Mouse (Mus musculus) frontal cortex, postnatal 10 days (tissue): ENCODE data around the gene Golga2.
"Not testable (repeated sequence)": the region's sequence is repeated elsewhere in the genome, so short reads cannot be mapped to it uniquely, and the experiment has no call there.

Experiments
- DNase-seq, 2 experiments: peaks; one replicate each; pipeline ENCODE4 v3.0.0; 2022; ENCODE audit warnings: low spot score in 2 of 2, mixed read lengths in 1 of 2

The Golga2 gene

GRCm38 (mm10) chr2:32288371-32288931 lies 1.3 kb downstream of the Golga2 start:
- DNase-seq: no peak

- DNase-seq: no peak
Measured at GRCm38 (mm10) chr2:32289578-32289977, 2.4 kb downstream of the Golga2 start.

- no peak for DNase-seq
Measured at GRCm38 (mm10) chr2:32294348-32294747, 7.2 kb downstream of the Golga2 start.

GRCm38 (mm10) chr2:32295285-32295684 lies 8.1 kb downstream of the Golga2 start:
- no peak for DNase-seq

GRCm38 (mm10) chr2:32295842-32296241 lies 8.7 kb downstream of the Golga2 start:
- not testable (repeated sequence) for DNase-seq

- DNase-seq: no peak
Measured at GRCm38 (mm10) chr2:32299469-32299868, 12.3 kb downstream of the Golga2 start.

- DNase-seq: peak in 1 of 2 experiments; percentile 8
Measured at GRCm38 (mm10) chr2:32302952-32303351, 15.8 kb downstream of the Golga2 start.

- DNase-seq: peak in 1 of 2 experiments; percentile 33
Measured at GRCm38 (mm10) chr2:32304145-32304832, 17.1 kb downstream of the Golga2 start.

- no peak for DNase-seq
Measured at GRCm38 (mm10) chr2:32305668-32306067, 18.5 kb downstream of the Golga2 start.

GRCm38 (mm10) chr2:32306176-32306575 lies 19.0 kb downstream of the Golga2 start:
- DNase-seq: no peak

GRCm38 (mm10) chr2:32307247-32307798 lies 20.1 kb downstream of the Golga2 start:
- no peak for DNase-seq

GRCm38 (mm10) chr2:32307941-32308760 lies 21.0 kb downstream of the Golga2 start:
- no peak for DNase-seq

- DNase-seq: no peak
Measured at GRCm38 (mm10) chr2:32308870-32309568, 21.8 kb downstream of the Golga2 start.

GRCm38 (mm10) chr2:32310096-32310845 lies 23.1 kb downstream of the Golga2 start:
- no peak for DNase-seq

GRCm38 (mm10) chr2:32311443-32312317 lies 24.5 kb downstream of the Golga2 start:
- no peak for DNase-seq

- DNase-seq: peak in 1 of 2 experiments; percentile 75
Measured at GRCm38 (mm10) chr2:32312318-32312964, 25.3 kb downstream of the Golga2 start.

- no peak for DNase-seq
Measured at GRCm38 (mm10) chr2:32314831-32315230, 27.6 kb downstream of the Golga2 start.

GRCm38 (mm10) chr2:32315751-32316150 lies 28.6 kb downstream of the Golga2 start:
- DNase-seq: no peak

GRCm38 (mm10) chr2:32316887-32317656 lies 29.9 kb downstream of the Golga2 start:
- no peak for DNase-seq
